In genomic region chr16:10836388-10836787, GRCm38 (mm10) we compare ENCODE assay signal across 27 mouse cellular contexts. TPM values are rescaled to one million over a fixed set of nuclear protein-coding genes. Genes with fewer than 3 reads are reported as not detected.
DNase-seq lines count a peak whose midpoint lies in the region; ATAC-seq and TF ChIP-seq lines count a peak whose summit lies in the region.
"Had no signal": no experiment of that assay in that cellular context is flagged by ENCODE, and none has a peak within 500 bp of the region (broad histone marks: within the 10 kb centered on the region; RNA-seq: fewer than 3 reads in every experiment).

No protein-coding gene starts in this region.

- peak overlapping the region; percentile 95 for H3K4me2 ChIP-seq in forebrain, embryonic 12.5 days
- H3K4me2 ChIP-seq in forebrain, postnatal 0 days (ENCODE audit: low read depth): no peak overlapping the region
- H3K4me2 ChIP-seq in kidney, embryonic 15.5 days: 0 out of 2 replicates have a peak overlapping the region, but pooled peaks have one; percentile 94
- peak overlapping the region; percentile 99 for H3K4me2 ChIP-seq in neural tube, embryonic 12.5 days (replicated peaks)
- H3K4me2 ChIP-seq in neural tube, embryonic 15.5 days: no peak overlapping the region

- peaks cover 33% of the 10 kb centered on the region for H3K4me1 ChIP-seq in forebrain, embryonic 12.5 days
- no peaks in the 10 kb centered on the region; the same call in 1 of the 2 replicates for H3K4me1 ChIP-seq in forebrain, postnatal 0 days (ENCODE audit: insufficient read depth)
- peaks cover 52% of the 10 kb centered on the region for H3K4me1 ChIP-seq in kidney, embryonic 15.5 days
- peaks cover 8% of the 10 kb centered on the region; the same call in 1 of the 2 replicates for H3K4me1 ChIP-seq in neural tube, embryonic 12.5 days
- H3K4me1 ChIP-seq in neural tube, embryonic 15.5 days: peaks cover 17% of the 10 kb centered on the region

- H3K9ac ChIP-seq in forebrain, embryonic 12.5 days: no peak overlapping the region
- no peak overlapping the region for H3K9ac ChIP-seq in forebrain, postnatal 0 days
- no peak overlapping the region for H3K9ac ChIP-seq in kidney, embryonic 15.5 days
- no peak overlapping the region for H3K9ac ChIP-seq in neural tube, embryonic 12.5 days
- no peak overlapping the region for H3K9ac ChIP-seq in neural tube, embryonic 15.5 days (replicated peaks)
- H3K9ac ChIP-seq: embryonic facial prominence, embryonic 12.5 days; liver, postnatal 0 days; neural tube, embryonic 13.5 days had no signal

- 93% methylated on average over 3 of the region's 3 CpGs for WGBS in forebrain, embryonic 12.5 days
- 94% methylated on average over 3 of the region's 3 CpGs for WGBS in forebrain, postnatal 0 days
- 90% methylated on average over 3 of the region's 3 CpGs for WGBS in kidney, embryonic 15.5 days
- 95% methylated on average over 3 of the region's 3 CpGs for WGBS in neural tube, embryonic 12.5 days
- WGBS in neural tube, embryonic 15.5 days: 95% methylated on average over 3 of the region's 3 CpGs

- 0 out of 2 replicates have a peak, but pooled peaks cover 8% of the 10 kb centered on the region for H3K36me3 ChIP-seq in forebrain, embryonic 12.5 days (replicated peaks)
- H3K36me3 ChIP-seq in forebrain, postnatal 0 days (ENCODE audit: insufficient read depth): no peaks in the 10 kb centered on the region
- H3K36me3 ChIP-seq in kidney, embryonic 15.5 days: 0 out of 2 replicates have a peak, but pooled peaks cover 3% of the 10 kb centered on the region
- H3K36me3 ChIP-seq in neural tube, embryonic 12.5 days: no peaks in the 10 kb centered on the region
- no peaks in the 10 kb centered on the region for H3K36me3 ChIP-seq in neural tube, embryonic 15.5 days
- H3K36me3 ChIP-seq: neural tube, embryonic 13.5 days had no signal

- H3K27ac ChIP-seq in forebrain, embryonic 12.5 days: no peak overlapping the region
- H3K27ac ChIP-seq in forebrain, postnatal 0 days (ENCODE audit: low read depth, low read length): no peak overlapping the region
- no peak overlapping the region for H3K27ac ChIP-seq in kidney, embryonic 15.5 days
- no peak overlapping the region for H3K27ac ChIP-seq in neural tube, embryonic 12.5 days
- no peak overlapping the region for H3K27ac ChIP-seq in neural tube, embryonic 15.5 days (replicated peaks)
- H3K27ac ChIP-seq: embryonic facial prominence, embryonic 12.5 days; limb, embryonic 12.5 days; neural tube, embryonic 13.5 days had no signal

- DNase-seq in forebrain, postnatal 0 days: no peak
- no peak for DNase-seq in kidney, postnatal 4 days
- no peak for DNase-seq in gastrocnemius, postnatal 14 days
- DNase-seq: adrenal gland, postnatal 10 days; cerebellum, postnatal 10 days; kidney, adult 8-10 months; kidney, postnatal 25 days; liver, postnatal 0 days had no signal

- no peak for ATAC-seq in forebrain, embryonic 12.5 days (ENCODE audit: low FRiP score)
- no peak for ATAC-seq in forebrain, postnatal 0 days
- no peak for ATAC-seq in kidney, embryonic 15.5 days (replicated peaks; ENCODE audit: low FRiP score)
- ATAC-seq in neural tube, embryonic 12.5 days (ENCODE audit: low FRiP score, low read depth): no peak
- no peak for ATAC-seq in neural tube, embryonic 15.5 days (ENCODE audit: low FRiP score)
- ATAC-seq: activated CD4-positive, CD25-positive, alpha-beta regulatory T cell, adult 4 months; CD4-positive, CD25-positive, alpha-beta regulatory T cell, adult 4 months; forebrain, embryonic 16.5 days; liver, postnatal 0 days had no signal

- TF ChIP-seq CTCF in forebrain, postnatal 0 days (IDR thresholded peaks at IDR 0.05; ENCODE audit: low read depth): no peak

- no peak overlapping the region for H3K4me3 ChIP-seq in forebrain, embryonic 12.5 days (replicated peaks)
- no peak overlapping the region for H3K4me3 ChIP-seq in forebrain, postnatal 0 days (ENCODE audit: low read depth, low read length)
- H3K4me3 ChIP-seq in kidney, embryonic 15.5 days (replicated peaks): no peak overlapping the region
- H3K4me3 ChIP-seq in neural tube, embryonic 12.5 days: no peak overlapping the region
- H3K4me3 ChIP-seq in neural tube, embryonic 15.5 days (replicated peaks): no peak overlapping the region
- H3K4me3 ChIP-seq: megakaryocyte, embryonic 14.5 days; neural tube, embryonic 13.5 days had no signal

- intact Hi-C loops in gastrocnemius, postnatal 14 days (cut with DNase I; ENCODE audit: low total_unique reads): no loop called here

- no peaks in the 10 kb centered on the region for H3K9me3 ChIP-seq in forebrain, embryonic 12.5 days
- no peaks in the 10 kb centered on the region for H3K9me3 ChIP-seq in forebrain, postnatal 0 days (ENCODE audit: low read length)
- H3K9me3 ChIP-seq in kidney, embryonic 15.5 days (replicated peaks): no peaks in the 10 kb centered on the region
- no peaks in the 10 kb centered on the region for H3K9me3 ChIP-seq in neural tube, embryonic 12.5 days
- no peaks in the 10 kb centered on the region for H3K9me3 ChIP-seq in neural tube, embryonic 15.5 days (replicated peaks)
- H3K9me3 ChIP-seq: embryonic facial prominence, embryonic 12.5 days; limb, embryonic 12.5 days; neural tube, embryonic 13.5 days had no signal

- H3K27me3 ChIP-seq in forebrain, embryonic 12.5 days: peaks cover 7% of the 10 kb centered on the region
- no peaks in the 10 kb centered on the region for H3K27me3 ChIP-seq in forebrain, postnatal 0 days (ENCODE audit: insufficient read depth, low read length)
- H3K27me3 ChIP-seq in kidney, embryonic 15.5 days: no peaks in the 10 kb centered on the region
- no peaks in the 10 kb centered on the region for H3K27me3 ChIP-seq in neural tube, embryonic 12.5 days (replicated peaks)
- no peaks in the 10 kb centered on the region for H3K27me3 ChIP-seq in neural tube, embryonic 15.5 days (replicated peaks)
- H3K27me3 ChIP-seq: embryonic facial prominence, embryonic 12.5 days; limb, embryonic 12.5 days; neural tube, embryonic 13.5 days had no signal

RNA-seq across cellular contexts. Expression of gene Rmi2, which starts 1.5 kb away (rescaled TPM):
- polyA plus RNA-seq in forebrain, embryonic 12.5 days (2016; fragmentation: Nextera tagmentation; extraction: Ambion mirVana): 3.1 and 4.0 TPM in 2 replicates
- total RNA-seq in forebrain, postnatal 0 days (2014; rRNA removed): 0.69 and 0.76 TPM in 2 replicates
- polyA plus RNA-seq in forebrain, postnatal 0 days (2015; fragmentation: Nextera tagmentation; extraction: Ambion mirVana): 0.30 and 0.35 TPM in 2 replicates
- polyA plus RNA-seq in kidney, embryonic 15.5 days (2015; fragmentation: Nextera tagmentation; extraction: Ambion mirVana): 4.1 and 4.2 TPM in 2 replicates
- polyA plus RNA-seq in neural tube, embryonic 12.5 days (2016; fragmentation: Nextera tagmentation; extraction: Ambion mirVana): 1.9 and 2.8 TPM in 2 replicates
- 0.37 and 1.7 TPM in 2 replicates for polyA plus RNA-seq in neural tube, embryonic 15.5 days (2015; fragmentation: Nextera tagmentation; extraction: Ambion mirVana)
- 1 to 10 TPM; 1.5 to 2.0 TPM for total RNA-seq in gastrocnemius, postnatal 14 days (2021)

RNA-seq across cellular contexts. Expression of gene Gm11172, which starts 23.7 kb away (rescaled TPM):
- not detected in 2 replicates for polyA plus RNA-seq in forebrain, embryonic 12.5 days (2016; fragmentation: Nextera tagmentation; extraction: Ambion mirVana)
- not detected in 2 replicates for total RNA-seq in forebrain, postnatal 0 days (2014; rRNA removed)
- not detected in 2 replicates for polyA plus RNA-seq in forebrain, postnatal 0 days (2015; fragmentation: Nextera tagmentation; extraction: Ambion mirVana)
- polyA plus RNA-seq in kidney, embryonic 15.5 days (2015; fragmentation: Nextera tagmentation; extraction: Ambion mirVana): not detected in 2 replicates
- polyA plus RNA-seq in neural tube, embryonic 12.5 days (2016; fragmentation: Nextera tagmentation; extraction: Ambion mirVana): not detected in 2 replicates
- not detected in 2 replicates for polyA plus RNA-seq in neural tube, embryonic 15.5 days (2015; fragmentation: Nextera tagmentation; extraction: Ambion mirVana)
- not detected for total RNA-seq in gastrocnemius, postnatal 14 days (2021)
- total RNA-seq: adrenal gland, postnatal 10 days; ES-E14; hematopoietic stem cell, adult 5-6 weeks; left cerebral cortex, adult 8-10 months had no signal
- polyA plus RNA-seq: activated CD4-positive, CD25-positive, alpha-beta regulatory T cell, adult 4 months; CD4-positive, CD25-positive, alpha-beta regulatory T cell, adult 4 months; embryonic facial prominence, embryonic 12.5 days; erythroblast, embryonic 14.5 days; forebrain, embryonic 16.5 days; gonadal fat pad, adult 2 months; heart, embryonic 11.5 days; intestine, embryonic 14.5 days; limb, embryonic 12.5 days; liver, postnatal 0 days; neural tube, embryonic 13.5 days; small intestine, adult 2 months had no signal

RNA-seq across cellular contexts. Expression of gene Prm1, which starts 30.7 kb away (rescaled TPM):
- not detected in 2 replicates for polyA plus RNA-seq in forebrain, embryonic 12.5 days (2016; fragmentation: Nextera tagmentation; extraction: Ambion mirVana)
- total RNA-seq in forebrain, postnatal 0 days (2014; rRNA removed): not detected in 2 replicates
- polyA plus RNA-seq in forebrain, postnatal 0 days (2015; fragmentation: Nextera tagmentation; extraction: Ambion mirVana): not detected in 2 replicates
- 0.51 TPM in 1 of 2 replicates, not detected in the other for polyA plus RNA-seq in kidney, embryonic 15.5 days (2015; fragmentation: Nextera tagmentation; extraction: Ambion mirVana)
- not detected in 2 replicates for polyA plus RNA-seq in neural tube, embryonic 12.5 days (2016; fragmentation: Nextera tagmentation; extraction: Ambion mirVana)
- polyA plus RNA-seq in neural tube, embryonic 15.5 days (2015; fragmentation: Nextera tagmentation; extraction: Ambion mirVana): 0.50 and 0.89 TPM in 2 replicates
- not detected for total RNA-seq in gastrocnemius, postnatal 14 days (2021)
- total RNA-seq: adrenal gland, postnatal 10 days; ES-E14; hematopoietic stem cell, adult 5-6 weeks; left cerebral cortex, adult 8-10 months had no signal
- polyA plus RNA-seq: embryonic facial prominence, embryonic 12.5 days; erythroblast, embryonic 14.5 days; forebrain, embryonic 16.5 days; heart, embryonic 11.5 days; intestine, embryonic 14.5 days; liver, postnatal 0 days; small intestine, adult 2 months had no signal

RNA-seq across cellular contexts. Expression of gene Prm2, which starts 40.5 kb away (rescaled TPM):
- polyA plus RNA-seq in forebrain, embryonic 12.5 days (2016; fragmentation: Nextera tagmentation; extraction: Ambion mirVana): not detected in 2 replicates
- not detected in 2 replicates for total RNA-seq in forebrain, postnatal 0 days (2014; rRNA removed)
- polyA plus RNA-seq in forebrain, postnatal 0 days (2015; fragmentation: Nextera tagmentation; extraction: Ambion mirVana): not detected in 2 replicates
- not detected in 2 replicates for polyA plus RNA-seq in kidney, embryonic 15.5 days (2015; fragmentation: Nextera tagmentation; extraction: Ambion mirVana)
- polyA plus RNA-seq in neural tube, embryonic 12.5 days (2016; fragmentation: Nextera tagmentation; extraction: Ambion mirVana): not detected in 2 replicates
- polyA plus RNA-seq in neural tube, embryonic 15.5 days (2015; fragmentation: Nextera tagmentation; extraction: Ambion mirVana): not detected in 2 replicates
- not detected for total RNA-seq in gastrocnemius, postnatal 14 days (2021)
- total RNA-seq: adrenal gland, postnatal 10 days; ES-E14; hematopoietic stem cell, adult 5-6 weeks; left cerebral cortex, adult 8-10 months had no signal
- polyA plus RNA-seq: activated CD4-positive, CD25-positive, alpha-beta regulatory T cell, adult 4 months; CD4-positive, CD25-positive, alpha-beta regulatory T cell, adult 4 months; embryonic facial prominence, embryonic 12.5 days; erythroblast, embryonic 14.5 days; forebrain, embryonic 16.5 days; heart, embryonic 11.5 days; intestine, embryonic 14.5 days; limb, embryonic 12.5 days; liver, postnatal 0 days; neural tube, embryonic 13.5 days; small intestine, adult 2 months had no signal

RNA-seq across cellular contexts. Expression of gene Prm3, which starts 45.7 kb away (rescaled TPM):
- polyA plus RNA-seq in forebrain, embryonic 12.5 days (2016; fragmentation: Nextera tagmentation; extraction: Ambion mirVana): not detected in 2 replicates
- total RNA-seq in forebrain, postnatal 0 days (2014; rRNA removed): not detected in 2 replicates
- not detected in 2 replicates for polyA plus RNA-seq in forebrain, postnatal 0 days (2015; fragmentation: Nextera tagmentation; extraction: Ambion mirVana)
- not detected in 2 replicates for polyA plus RNA-seq in kidney, embryonic 15.5 days (2015; fragmentation: Nextera tagmentation; extraction: Ambion mirVana)
- polyA plus RNA-seq in neural tube, embryonic 12.5 days (2016; fragmentation: Nextera tagmentation; extraction: Ambion mirVana): not detected in 2 replicates
- polyA plus RNA-seq in neural tube, embryonic 15.5 days (2015; fragmentation: Nextera tagmentation; extraction: Ambion mirVana): not detected in 2 replicates
- total RNA-seq in gastrocnemius, postnatal 14 days (2021): not detected
- total RNA-seq: adrenal gland, postnatal 10 days; ES-E14; hematopoietic stem cell, adult 5-6 weeks; left cerebral cortex, adult 8-10 months had no signal
- polyA plus RNA-seq: activated CD4-positive, CD25-positive, alpha-beta regulatory T cell, adult 4 months; CD4-positive, CD25-positive, alpha-beta regulatory T cell, adult 4 months; embryonic facial prominence, embryonic 12.5 days; erythroblast, embryonic 14.5 days; forebrain, embryonic 16.5 days; heart, embryonic 11.5 days; intestine, embryonic 14.5 days; limb, embryonic 12.5 days; liver, postnatal 0 days; neural tube, embryonic 13.5 days; small intestine, adult 2 months had no signal

Comparison
In these comparisons a context has a peak if more than half of its experiments do, and no peak if none do; other contexts are left out.
1. H3K4me2 ChIP-seq: peak in forebrain, embryonic 12.5 days (single experiment), kidney, embryonic 15.5 days (single experiment) and neural tube, embryonic 12.5 days (single experiment); none in forebrain, postnatal 0 days (single experiment) and neural tube, embryonic 15.5 days (single experiment).